Mouse (Mus musculus) spleen, postnatal 10 days (tissue): ENCODE measurements around the gene Vldlr.
A peak's percentile ranks its signal among the peaks of the same experiment; 100 is the strongest.

Experiments
- DNase-seq, 2 experiments: peaks; one replicate each; pipeline ENCODE4 v3.0.0; 2021 to 2022; ENCODE audit warnings: low spot score in 2 of 2

Gene Vldlr

DNA sequence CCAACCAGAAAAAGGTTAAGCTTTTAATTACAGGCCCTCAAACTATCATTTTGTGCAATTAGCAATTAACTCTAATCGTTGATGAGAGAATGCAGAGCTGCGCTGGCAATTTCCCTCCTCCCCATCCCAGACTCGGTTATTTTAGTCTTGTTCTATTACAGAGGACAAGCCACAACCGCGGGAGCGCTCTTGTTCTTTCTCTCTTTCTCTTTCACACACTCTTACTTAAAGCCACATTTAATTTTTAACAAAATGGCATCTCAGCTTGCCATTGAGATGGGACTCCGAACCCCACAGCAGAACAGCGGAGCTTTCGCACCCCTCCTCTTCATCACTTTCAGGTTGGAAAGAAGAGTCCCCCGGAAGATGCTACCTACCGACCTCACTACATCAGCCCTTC lies at the start of gene Vldlr:
Vldlr (plus strand) TSS at position 167 of the 400 bp plus-strand sequence.
- no peak for DNase-seq

DNA sequence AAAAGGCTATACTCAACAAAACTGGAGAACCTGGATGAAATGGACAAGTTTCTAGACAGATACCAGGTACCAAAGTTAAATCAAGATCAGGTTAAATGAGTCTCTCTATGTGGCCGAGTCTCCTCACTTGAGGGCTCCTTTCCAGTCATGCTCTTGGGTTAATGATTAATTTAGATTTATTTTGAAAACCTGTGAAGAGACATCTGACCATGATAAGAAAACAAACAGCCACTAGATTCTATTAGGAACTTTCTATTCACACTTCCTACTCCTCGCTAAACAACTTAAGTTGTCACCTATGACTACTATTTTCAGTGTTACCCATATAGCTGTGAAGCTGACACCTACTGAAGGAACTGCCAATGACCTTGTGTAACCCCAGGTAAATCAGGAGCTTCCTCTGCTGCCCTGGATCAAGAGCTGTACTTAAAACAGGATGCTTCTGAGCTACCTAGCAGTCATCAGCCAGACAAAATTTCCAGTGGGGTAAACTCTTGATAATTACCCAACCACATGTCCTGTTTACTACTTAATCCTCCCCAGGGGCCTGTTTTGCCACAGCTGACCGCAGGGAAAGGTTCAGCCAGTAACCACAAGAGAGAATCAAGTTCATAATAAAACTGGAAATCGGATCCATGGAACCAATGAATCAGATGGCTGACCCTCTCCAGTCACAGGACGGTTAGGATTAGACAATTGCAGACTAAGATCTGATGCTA lies 48.5 kb upstream of the Vldlr start:
- no peak for DNase-seq

DNA sequence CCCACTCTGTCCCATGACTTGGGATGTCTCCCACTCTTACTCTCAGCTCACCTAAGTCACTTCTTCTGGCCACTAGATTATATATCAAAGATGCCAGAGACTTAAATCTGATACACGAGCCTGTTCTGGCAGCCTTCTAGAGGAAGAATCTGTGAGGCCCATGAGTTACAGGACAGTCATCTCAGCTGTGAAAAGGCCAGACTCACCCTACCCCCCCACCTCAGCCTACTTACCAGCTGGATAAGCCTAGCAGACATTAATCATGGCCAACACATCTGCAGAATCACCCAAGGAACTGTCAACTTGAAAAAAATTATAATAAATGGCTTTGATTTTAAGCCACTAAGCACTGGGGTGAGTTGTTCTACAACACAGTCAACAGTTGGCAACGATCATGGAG lies 42.4 kb upstream of the Vldlr start:
- no peak for DNase-seq

DNA sequence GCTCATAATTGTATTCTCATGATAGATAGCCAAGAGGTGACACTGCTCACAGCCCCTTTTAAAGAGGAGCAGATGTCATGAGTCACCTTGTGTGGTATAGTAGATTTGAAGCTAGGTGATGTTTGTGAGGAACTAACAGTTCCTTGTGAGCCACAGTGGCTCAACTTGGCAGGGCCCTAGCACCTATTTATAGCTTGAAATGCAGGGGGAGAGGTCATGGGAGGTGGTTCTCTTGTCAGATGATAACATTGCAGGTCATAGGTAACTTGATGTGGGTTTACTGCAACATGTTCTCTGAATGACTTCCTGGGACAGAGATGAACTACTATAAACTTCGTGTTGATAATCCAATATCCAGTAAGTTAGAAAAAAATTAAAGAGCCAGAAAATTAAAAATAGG lies 40.7 kb upstream of the Vldlr start:
- no peak for DNase-seq

DNA sequence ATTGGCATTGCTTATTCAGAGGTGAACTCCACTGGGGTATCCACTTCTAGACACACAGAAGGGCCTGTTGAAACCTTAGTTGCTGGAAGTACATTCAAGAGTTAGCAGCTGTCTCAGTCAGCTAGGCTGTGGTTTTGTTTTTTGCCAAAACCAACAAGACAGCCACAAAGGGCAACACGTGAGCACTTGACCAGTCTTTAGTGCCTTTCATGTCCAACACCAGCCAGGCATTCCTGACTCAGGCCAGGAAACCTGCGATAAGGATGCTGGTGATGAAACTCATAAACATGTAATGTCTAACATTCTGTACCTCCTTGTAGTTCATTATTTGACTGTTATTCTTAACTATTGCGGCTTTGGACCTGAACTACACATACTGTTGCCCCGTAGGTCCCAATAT lies 39.7 kb upstream of the Vldlr start:
- DNase-seq: no peak

DNA sequence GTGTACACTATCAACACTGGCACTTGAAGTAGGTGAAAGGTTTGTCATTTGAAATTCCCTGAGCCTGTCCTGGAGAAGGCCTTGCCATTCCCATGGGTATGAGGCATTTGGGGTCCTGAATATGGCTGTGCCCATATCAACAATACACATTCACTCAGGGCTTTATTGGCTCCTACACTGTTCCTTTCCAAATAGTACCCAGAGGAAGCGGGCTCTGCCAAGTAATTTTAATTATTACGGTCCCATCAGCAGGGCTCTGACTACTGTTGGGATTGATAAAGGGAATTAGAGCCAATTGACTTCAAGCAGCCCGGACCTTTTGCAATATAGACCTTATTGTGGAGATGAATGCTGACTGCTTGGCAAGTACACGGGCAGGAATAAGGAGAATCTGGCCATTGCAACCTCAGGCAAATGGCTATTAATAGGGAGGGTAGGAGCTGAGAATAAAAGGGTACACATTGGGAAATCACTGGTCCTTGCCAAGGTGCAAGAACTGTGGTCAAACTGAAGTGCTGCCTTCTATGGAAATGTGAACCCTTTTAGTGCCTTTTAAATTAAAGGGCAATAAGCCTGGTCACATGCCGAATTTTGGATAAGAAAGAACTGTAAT lies 38.0 kb upstream of the Vldlr start:
- DNase-seq: no peak

DNA sequence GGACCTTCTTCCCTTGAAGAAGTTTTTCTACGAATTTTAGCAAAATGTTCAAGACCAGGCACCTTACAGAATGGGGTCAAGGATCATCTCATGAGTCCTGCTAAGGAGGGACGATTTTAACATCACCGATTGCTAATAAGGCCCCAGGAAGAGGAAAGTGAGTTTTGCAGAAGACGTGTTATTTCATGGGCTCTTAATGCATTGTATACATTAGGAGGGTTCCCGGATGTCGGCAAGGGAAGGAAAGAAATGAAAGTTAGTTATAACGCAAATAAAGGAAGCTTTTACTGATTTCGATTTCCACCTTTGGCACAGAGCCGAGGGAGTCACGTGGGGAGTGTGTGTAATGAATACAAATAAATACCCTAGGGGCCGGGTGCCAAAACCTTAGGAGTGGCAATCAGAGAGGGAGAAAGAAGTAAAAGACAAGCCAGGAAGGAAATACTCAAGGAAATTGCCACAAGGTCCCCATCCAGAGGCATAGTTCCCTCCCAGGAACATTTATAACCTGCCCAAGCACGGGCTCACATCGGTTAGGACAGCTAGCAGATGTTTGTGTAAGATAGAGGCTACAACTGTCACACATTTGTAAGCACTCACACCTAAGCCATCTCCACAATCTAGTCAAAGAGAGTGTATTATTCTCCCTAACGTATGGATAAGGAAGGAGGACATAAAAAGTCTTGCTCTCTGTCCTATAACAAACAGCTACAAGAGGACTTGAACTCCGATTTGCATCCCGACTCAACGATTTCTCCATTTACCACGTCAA lies 35.7 kb upstream of the Vldlr start:
- peak in 1 of 2 experiments; percentile 25 for DNase-seq

DNA sequence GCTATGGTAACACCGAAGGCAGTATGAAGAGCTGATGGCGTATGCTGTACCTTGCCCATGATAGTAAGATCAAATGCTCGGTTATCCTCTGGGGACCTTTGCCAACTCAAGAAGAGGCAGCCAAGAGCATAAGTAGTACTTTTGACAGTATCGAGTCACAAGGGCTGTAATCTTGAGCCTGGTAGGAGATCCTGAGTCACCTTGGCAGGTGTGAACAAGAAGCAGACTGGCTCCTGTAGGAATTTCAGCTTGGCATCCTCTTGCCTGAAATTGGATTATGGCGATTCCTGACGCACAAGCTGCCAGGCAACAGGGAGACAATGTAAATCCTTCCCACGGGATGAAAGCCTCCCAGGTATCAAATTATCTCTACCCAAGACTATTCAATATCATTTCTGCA lies 32.8 kb upstream of the Vldlr start:
- DNase-seq: no peak

DNA sequence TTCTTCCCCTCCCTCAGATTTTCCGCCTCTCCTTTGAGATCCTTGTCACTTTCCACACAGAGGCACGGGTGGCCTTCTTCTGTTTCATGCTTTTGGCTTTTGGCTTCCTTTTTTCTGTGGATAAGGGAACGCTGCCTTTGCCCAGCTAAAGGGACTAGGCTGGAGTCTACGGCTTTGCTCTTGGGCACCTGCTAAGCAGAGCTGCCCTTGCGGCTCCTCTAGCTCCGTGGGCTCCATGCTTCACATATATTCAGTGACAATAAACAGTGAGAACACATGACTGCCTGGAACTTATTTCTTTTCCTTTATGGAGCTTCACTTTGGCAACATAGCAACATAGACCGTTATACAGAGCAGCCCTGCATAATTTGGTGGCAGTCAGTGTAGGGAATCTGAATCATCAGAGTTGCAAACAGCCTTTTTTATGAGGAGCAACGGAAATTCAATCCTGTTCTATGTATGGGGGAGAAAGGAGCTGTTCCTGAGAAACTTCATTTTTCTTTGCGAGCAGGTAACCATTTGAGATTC lies 12.5 kb upstream of the Vldlr start:
- DNase-seq: no peak

DNA sequence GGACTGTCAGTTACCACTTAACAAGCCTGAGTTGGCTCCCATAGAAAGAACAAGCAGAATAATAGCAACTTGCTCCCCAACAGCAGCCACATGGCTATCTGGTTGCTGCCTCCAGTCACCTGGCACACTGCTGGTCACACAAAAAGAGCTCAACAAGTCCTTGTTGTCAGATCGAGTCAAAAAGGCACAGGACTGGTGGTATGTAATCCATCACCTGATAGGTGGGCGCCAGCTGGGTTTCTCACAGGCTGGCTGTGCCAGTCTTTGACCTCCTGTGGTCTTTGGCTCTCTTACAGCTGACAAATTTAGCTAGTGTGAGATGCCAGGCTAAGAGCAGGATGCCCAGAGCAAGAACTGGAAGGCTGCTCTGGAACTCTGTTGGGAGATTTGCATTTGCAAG lies 5.3 kb upstream of the Vldlr start:
- DNase-seq: no peak

DNA sequence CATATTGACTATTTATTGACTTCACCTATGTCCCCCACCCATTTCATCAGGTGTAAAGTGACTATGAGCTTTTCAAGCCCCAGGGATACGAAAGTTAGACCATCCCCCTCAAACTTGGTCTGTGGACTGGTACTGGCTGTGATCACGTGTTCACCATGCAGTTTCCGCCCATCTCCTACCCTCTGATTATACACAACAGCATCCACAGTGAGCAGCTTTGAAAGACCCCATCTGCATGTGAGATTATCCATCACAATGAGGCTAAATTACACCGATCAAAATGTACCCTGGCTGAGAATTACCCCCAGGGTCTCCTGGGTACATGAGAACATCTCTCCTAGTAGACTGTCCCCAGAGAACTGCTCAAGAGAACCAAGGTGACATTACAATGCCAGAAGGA lies 688 bp upstream of the Vldlr start:
- DNase-seq: no peak

DNA sequence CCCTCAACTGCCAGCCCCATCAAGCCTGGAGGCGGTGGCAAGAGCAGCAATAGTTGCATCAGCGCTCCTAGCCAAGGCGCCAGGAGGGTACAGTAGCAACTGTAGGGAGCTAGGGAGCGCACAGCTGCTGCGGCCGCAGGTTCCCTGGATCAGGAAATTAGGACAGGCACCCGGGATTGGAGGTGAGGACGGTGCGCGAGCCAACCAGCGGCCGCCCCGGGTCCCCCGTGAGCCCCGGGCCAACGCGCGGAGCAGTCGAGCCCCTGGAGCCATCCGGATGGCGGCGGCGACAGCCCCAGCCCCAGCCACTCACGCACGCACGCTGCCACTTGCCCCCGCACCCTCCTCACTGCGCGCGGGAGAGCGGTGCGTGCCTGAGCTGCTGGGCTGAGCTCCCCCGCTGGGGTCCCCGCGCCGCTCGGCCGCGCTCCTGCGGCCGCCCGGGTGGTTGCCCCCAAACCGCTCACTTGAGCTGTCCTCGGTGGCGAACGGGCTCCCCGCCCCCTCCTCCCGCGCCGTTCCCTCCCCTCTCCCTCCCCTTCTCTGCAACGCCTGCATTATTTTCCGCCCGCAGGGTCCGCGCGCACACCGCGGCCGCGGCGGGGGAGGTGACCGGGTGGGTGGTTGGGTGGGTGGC lies 601 bp downstream of the Vldlr start:
- no peak for DNase-seq

DNA sequence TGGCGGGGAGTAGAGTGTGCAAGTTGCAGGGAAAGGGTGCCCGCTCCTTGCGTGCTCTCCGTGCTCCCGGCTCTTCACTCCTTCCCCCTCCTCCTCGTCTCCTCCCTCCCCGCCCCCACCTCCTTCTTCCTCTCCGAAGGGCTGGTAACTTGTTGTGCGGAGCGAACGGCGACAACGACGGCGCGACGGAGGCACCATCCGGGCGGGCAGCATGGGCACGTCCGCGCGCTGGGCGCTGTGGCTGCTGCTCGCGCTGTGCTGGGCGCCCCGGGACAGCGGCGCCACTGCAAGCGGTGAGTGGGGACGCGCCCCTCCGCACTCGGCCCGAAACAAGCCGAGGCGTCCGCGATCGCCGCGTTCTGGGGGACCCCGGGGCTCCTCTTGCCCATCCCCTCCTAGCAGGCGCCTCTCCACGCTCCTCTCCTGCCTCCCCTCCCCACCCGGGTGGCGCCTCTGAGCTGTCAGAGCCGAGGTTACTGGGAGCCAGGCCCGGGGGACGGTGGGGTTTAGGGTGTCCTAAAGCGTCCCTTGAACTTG lies 1.2 kb downstream of the Vldlr start:
- DNase-seq: peak in 1 of 2 experiments; percentile 18

DNA sequence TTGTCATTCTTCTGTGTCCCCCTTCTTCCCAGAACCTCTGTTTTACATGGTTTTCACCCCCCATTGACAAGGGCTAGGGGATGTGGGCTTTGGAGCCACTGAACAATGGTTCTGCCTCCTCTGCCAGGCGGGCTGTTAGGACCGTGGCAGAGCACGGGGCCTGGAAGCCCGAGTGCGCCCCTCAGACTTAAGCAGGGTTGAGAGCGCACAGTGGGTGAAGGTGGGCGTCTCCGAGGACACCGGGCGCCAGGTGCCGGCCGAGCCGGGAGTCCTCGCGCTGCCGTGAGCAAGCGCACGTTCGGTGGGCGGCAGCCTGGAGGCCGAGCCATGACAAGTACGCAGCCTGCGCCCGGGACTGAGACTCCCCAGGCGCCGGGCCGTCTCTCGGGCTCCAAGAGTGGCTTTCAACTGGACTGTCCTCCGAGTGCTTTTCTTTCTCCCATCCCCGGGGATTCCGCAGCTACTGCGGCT lies 1.7 kb downstream of the Vldlr start:
- DNase-seq: no peak

DNA sequence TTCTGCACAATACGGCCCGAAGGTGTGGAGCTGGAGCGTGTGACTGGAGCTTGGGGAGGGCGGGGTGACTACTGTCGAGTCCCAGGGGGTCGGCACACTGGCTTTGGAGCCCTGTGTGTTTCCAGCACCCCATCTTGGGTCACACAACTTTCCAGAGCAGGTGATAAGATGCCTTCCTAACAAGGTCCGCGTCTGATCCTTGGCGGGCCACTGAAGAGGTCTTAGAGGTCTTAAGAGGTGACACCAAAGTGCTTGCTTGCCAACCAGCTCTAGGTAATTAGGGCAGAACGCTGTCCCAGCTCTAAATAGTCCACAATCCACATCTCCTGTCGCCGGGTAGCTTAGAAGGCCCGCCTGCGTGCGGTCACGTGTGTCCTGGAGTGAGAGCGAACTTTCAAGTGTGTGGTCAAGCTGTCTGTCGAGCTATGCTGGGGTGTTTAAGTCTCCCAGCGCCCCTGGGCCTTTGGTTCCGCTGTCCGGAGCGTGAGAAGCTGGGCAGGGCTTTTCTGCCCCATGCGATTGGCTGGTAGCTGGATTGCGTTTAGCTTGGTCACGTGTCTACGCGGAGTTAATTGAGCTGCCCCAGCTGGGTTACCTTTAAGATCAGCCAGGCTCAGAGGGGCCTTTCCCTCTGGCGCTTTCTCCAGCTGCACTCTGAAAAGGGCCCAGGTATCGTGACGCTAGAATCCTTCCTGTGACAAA lies 2.4 kb downstream of the Vldlr start:
- no peak for DNase-seq

DNA sequence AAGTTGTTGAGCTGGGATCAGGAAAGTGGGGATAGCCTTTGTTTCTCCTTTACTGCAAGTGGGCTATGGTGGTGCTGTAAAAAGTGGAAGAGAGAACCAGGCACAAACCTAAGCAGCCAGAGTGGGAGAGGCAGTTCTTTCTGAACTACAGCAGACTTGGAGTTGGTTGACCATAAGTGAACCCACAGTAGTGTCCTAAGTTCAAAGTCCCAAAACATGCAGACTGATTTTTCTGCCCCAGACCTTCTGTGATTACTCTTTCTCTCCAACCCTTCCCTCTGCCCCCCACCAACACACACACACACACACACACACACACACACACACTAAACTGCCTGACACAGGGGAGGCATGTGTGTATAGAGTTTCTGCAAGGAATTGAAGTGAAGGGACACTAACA lies 3.3 kb downstream of the Vldlr start:
- DNase-seq: no peak

DNA sequence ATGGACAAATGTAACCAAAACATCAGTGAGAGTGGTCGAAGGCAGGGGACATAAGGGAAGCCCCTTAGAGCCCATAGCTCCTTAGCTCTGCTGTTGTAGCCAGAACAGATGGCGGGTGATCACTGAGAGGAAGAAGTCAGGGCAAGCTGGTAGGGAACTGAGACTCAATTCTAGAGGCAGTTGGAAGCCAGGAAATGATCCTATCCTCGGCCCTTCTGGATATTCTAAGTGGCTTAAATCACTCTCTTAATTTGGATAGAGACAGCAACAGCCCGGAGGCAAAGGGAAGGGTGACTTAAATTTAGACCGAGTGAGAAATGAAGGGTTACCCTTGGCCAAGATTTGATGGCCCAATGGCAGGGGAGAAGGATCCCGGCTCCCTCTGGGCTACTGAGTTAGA lies 6.8 kb downstream of the Vldlr start:
- no peak for DNase-seq

DNA sequence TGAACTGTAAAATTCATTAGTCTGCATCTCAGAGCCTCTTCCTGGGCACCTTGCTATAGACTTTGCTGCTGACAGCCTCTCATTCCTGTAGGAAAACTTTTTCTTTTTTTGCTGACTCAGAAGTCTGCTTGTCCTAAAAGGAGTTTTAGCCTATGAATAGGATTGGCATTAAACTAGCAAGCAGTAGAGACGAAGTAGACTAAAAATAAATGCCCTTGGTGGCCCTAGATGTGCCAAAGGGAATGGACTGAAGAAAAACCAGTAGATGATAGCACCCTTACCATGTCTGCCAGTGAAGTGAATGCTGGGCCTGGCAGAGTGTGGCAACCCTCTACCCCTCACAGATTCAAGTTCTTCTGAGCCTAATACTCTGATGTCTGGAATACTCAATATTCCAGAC lies 8.1 kb downstream of the Vldlr start:
- no peak for DNase-seq

DNA sequence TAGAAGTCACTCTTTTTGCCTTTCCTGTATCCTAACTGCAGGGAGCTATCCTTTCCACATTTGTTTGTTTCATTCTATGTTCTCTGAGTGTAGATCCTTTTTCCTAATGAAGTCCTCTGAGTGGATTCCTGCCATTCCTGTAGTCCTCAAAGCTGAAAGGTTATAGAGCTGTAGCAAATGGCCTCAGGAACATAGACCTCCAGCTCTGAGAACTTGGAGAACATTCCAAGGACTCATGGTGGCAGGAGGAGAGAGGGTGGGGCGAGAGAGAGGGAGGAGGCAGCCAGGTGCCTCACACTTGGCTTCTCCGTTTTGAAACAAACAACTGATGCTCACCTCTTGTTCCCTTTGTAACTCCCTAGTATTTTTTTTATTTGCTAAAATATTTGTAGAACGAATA lies 10.3 kb downstream of the Vldlr start:
- no peak for DNase-seq

DNA sequence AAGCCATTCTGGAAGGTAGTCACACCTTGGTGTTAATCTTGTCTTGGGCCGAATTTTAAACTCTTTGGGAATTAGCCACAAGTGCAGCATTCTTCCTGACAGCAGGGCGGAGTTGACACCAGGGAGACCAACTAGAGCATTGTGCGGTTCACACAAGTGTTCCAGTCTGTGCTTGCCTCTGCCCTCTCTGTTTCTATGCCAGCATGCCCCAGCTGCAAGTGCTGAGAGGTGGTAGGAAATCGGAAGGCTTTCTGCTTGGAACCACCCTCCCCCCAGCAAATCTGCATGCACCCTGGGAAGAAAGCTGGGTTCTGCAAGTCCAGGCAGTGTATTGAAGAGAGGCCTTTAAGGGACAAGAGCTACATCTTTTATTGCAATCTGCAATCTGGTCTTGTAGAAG lies 10.8 kb downstream of the Vldlr start:
- DNase-seq: no peak

DNA sequence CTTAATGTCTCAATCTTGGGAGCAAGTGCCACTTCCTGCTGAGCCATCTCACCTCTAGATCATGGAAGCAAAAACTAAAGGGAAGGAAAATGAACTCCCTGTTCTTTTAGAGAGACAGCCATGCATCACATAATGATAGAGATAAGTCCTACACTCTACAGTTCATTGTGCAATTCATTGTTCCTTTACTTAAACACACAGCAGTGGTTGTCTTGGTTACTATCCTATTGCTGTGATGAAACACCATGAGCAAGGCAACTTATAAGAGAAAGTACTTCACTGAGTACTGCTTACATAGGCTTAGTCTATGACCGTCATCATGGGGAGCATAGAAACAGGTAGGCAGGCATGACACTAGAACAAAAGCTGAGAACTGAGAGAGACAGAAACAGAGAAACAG lies 12.0 kb downstream of the Vldlr start:
- no peak for DNase-seq
